Mouse (Mus musculus) testis, postnatal 10 days (tissue): ENCODE measurements at regions not wholly inside any gene's neighbourhood (a gene's known extent, or its start where the extent isn't known, plus 50 kb on each side); places are given as distances from the start of the nearest gene placed in this dataset.

ENCODE experiments used
- DNase-seq: peaks from one replicate; pipeline ENCODE4 v3.0.0; 2021; ENCODE audit warnings: low spot score

GRCm38 (mm10) chr3:18932983-18933726, 695.3 kb downstream of the 1700064H15Rik start:
- DNase-seq, result no peak

DNA sequence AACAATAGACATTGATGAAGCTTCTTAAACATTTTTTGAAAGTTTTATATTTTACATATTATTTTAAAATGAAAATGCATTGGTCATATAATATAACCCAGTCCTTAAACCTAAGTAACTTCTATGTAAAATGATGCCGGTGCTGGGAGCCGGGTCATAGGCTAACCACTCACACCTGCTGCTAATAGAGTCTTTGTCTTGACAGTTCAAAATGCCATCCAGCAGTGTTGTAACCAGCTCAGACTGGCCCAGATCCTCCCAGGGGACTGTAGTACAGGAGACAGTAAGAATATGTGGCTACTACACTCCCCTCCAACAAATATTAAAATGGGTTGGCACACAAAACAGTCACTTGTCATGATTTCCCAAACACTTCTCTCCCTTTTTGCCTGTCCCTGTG, 693.6 kb downstream of the 1700064H15Rik start:
- no peak for DNase-seq

DNA sequence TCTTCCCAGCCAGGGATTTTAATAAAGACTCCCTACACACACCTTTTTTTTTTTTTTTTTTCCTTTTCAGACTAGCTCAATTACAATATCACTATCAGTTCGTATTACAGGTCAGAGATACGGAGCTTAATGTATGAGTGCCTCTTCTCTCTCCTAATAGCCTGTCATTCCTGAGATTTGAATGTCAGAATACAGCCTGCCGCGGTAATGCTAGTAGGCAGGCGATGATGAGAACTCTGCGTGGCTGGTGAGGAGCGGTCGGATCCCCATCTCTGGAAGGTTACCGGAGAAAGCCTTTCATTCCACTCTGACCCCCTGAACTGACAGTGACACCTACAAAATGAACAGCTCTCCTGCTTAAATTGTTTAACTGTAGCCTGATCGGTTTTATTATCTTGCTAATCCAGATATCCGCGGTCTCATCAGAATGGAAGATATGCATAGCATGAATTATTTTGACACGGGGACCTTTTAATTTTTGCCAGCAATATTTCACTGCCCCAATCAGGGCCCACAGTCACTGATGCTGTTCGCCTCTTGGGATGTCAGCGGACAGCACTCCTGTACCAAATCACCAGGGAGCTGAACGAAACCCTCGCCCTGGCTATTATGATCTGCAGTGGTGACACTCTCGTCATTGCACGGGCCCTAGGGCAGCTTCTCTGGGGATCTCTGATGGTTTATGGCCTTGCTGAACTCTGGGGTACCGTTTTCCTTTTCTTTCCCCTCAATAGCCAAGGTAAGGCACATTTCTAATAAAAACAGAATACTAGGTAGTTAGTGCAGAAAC, 690.9 kb downstream of the 1700064H15Rik start:
- no peak for DNase-seq

DNA sequence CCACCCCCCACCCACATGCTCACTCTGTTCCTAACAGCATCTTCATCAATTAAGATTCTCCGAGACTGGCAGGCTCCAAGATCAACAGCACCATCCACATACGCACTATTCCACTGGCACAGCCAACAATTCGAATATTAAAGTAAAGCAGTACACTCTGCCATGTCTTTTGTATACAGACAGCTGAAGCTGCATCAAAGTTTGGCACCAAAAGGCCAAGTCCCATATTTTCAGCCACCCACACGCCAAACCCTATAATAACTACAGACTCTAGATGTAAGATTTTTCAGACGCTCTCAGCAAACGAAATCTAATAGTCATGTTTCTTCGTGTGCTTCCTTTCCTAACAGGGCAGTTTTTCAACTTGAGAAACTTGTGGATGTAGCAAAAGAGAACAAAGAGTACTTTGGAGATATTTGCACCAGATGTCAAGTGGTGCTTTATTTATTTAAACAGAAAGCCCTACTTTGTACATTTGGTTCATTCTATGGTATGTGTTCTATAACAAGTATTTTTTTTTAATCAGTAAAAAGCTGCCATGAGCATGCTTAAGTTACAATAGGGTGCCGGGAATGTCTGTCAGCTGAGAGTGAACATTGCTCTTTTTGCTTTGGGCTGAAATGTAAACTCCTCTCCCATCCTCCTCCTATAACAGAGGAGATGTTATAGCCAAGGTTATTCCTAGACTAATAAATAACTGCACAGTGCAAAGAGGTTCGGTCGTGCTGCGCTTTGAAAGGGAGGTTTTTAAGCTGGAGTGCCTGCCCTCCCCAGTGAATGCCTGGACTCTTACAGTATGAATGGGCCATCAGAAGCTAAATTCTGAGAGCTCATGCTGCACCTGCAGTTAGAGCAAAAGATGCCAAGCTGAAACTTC, 686.9 kb downstream of the 1700064H15Rik start:
- DNase-seq, result no peak

DNA sequence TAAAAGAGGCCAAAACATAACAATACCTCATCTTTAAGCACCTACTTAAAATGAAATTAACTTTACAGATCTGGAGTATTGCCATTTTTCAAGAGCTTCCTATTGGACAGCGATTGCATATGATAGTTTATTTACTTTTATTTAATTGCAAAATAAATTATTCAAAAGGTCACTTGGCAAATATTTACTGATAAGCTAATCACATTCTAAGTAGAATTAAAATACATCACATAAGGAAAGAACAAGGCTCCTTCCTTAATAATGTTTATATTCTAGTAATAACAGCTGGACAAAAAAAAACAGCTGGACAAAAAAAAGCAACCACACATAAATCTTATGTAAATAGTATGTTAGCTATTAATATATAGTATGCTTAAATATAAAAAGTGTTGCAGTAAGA, 668.1 kb downstream of the 1700064H15Rik start:
- DNase-seq, result no peak

DNA sequence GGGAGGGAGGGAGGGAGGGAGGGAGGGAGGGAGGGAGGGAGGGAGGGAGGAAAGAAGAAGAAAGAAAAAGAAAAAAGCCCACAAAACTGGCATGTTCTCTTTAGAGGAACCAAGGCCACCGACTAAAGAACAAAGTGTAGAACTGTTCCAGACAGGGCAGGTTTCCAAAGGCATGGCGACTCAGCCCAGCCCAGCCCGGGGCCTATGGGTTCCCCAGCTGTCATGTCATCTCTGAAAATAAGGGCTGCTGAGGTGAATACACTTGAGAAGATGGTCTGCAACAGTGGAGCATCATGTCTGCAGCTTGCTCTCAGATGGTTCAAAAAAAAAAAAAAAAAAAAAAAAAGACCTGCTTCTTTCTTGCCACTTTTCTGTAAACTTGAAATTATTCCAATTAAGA, 639.8 kb downstream of the 1700064H15Rik start:
- DNase-seq, result no peak

DNA sequence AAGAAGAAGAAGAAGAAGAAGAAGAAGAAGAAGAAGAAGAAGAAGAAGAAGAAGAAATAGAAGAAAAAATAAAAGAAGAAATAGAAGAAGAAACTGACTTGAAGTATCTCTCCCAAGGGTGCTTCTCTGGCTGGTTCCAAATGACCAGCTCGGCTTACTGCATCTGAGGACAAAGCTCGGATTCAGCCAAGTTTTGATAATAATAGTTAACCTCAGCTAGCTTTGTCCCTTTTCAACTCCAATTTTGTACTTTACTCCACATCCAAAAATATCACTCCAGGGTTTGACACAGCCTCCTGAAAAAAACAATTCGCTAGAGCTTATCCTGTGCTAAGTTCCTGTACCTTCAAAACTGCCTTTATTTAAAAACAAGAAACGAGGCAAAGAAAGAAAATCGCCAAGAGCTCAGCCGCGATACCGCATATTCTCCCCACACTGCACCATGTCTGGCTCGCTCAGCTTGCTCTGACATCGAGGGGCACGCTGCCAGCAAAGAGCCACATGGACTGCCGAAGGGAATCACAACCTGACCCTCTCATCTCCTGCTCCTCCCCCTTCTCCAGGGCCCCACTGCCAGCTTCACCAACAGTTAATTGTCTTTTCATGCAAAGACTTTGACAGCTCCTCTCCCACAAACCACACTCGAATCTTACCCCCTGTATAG, 638.8 kb downstream of the 1700064H15Rik start:
- peak; percentile 57 for DNase-seq

GRCm38 (mm10) chr3:19000179-19000578, 628.3 kb downstream of the 1700064H15Rik start:
- no peak for DNase-seq

DNA sequence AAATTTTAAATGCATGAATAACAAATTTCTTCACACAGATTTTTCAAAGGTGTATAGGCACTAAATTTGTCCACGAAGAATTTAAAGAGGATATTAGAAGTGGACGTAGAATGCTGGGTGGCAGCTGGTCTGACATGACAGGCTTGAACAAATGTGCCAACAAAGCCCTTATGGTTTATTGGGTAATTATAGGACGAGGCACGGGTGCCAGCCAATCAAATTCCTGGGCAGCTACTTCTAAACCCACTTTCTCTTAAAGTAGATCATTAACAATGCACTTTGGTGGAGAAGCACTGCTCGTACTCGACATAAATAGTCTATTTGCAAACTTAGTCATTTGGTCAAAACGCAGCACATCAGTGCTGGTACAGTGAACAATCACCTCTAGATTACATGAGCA, 626.4 kb downstream of the 1700064H15Rik start:
- DNase-seq, result no peak

DNA sequence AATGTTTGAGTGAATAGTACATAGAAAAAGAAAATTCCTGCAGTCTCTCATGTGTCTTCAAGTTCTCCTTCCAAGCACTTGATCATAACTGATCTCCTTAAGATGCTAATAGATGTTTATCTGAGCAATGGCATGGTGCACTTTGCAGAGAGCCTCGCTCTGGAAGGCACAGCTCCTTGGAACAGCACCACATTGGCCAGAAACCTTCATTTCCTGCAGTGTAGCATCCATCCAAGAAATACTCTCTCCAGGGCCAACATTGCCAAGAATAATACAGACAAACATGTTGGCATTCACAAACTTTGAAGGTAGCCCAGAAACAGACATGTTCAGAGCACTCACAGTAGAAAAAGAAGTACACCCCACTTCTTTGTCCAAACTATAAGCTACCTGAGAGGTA, 623.7 kb downstream of the 1700064H15Rik start:
- no peak for DNase-seq

DNA sequence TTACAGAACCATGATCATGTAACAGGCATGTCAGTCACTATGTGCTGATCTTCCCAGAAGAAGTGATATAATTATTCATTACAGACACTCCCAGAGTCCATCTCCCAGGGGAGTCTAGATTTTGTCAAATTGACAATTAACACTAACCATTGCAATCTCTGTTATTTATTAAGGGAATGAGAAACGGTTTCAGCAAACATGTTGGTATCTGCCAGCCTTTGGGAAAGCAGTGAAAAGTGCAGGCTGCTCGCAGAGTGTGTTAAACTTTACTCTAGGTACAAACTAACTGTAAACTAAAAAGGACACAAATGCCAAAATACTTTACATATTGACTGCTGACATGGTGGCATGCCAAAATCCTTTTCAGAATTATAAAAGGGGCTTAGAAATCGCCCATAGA, 583.9 kb downstream of the 1700064H15Rik start:
- no peak for DNase-seq

- DNase-seq, result no peak
These were observed 582.5 kb downstream of the 1700064H15Rik start for GRCm38 (mm10) chr3:19045933-19046332.

DNA sequence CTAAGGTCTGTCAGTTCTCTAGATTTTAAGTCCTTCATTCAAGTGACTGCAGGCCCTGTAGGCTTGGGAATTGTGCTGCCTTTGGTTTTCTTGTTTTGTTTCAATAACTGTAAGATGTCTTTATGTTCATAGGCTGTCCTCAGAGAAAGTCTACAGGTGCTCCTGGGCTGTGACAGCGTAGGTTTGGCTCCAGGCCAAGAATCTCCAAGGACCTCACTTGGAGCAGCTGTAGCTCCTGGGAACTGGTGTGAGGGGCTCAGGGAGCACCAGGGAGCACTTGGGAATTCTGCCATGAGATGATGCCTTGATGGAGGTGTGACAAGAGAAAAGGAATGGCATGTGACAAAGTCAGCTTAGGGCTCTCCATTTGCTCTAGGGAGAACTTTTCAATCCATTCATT, 581.9 kb downstream of the 1700064H15Rik start:
- DNase-seq, result peak; percentile 43

GRCm38 (mm10) chr3:19055961-19056360, 572.5 kb downstream of the 1700064H15Rik start:
- DNase-seq, result no peak

DNA sequence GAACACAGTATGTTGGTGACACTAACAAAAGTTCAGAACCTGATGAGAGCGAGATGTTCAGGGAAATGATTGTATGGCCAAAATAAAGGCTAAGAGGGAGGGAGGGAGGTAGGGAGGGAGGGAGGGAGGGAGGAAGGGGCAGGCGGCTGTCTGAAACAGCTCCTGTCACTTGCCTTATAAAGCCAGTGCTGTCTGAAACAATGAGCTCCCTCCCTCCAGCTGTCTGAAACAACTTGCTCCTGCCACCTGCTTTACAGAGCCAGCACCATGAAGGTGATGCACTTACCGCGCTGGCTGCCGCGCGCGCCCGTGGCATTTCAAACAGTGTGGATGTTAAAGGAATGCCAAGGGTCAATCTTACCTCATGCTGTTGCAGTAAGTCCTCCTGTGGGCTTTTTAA, 571.9 kb downstream of the 1700064H15Rik start:
- DNase-seq, result no peak

DNA sequence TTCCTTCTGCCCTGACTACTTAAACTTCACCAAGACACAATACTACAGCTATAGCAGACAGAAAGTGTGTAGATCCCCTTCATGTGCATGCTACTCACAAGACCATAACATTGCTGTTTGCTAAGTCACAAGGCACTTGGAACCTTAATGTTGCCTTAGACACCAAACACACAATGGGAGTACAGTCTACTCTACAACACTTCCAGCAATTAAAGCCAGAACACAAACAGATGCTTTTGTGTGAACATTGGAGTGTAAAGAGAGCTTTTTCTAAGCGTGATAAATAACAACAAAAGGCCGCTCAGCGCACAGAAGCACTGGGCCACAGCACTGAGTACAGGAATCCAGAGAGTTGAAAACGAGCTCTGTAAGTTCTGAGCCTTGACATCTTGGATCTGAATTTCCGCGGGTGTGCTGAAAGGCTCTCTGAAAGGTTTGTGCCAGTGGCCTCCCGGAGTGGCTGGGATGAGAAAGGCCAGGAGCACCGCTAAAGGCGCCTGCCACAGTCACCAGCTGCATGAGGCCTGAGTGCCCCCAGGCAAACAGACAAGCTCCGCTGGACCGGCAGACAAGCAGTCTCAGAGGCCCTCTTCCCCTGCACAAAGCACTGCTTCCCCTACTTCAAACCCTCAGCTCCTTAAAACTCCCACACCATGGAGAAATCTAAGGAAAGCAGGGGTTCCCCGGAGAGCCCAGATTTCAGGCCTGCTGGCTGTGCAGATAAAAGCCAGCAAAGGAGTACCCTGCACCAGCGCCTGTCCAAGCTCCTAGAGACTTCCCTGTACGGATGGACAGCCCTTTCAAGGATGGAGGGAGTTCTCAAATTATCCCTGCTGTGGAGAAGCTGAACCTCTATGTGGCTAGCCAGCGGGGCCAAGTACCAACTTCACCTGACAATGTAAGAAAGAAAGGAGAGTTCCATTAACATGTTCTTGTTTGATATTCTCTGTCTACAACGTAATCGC, 568.3 kb downstream of the 1700064H15Rik start:
- no peak for DNase-seq

DNA sequence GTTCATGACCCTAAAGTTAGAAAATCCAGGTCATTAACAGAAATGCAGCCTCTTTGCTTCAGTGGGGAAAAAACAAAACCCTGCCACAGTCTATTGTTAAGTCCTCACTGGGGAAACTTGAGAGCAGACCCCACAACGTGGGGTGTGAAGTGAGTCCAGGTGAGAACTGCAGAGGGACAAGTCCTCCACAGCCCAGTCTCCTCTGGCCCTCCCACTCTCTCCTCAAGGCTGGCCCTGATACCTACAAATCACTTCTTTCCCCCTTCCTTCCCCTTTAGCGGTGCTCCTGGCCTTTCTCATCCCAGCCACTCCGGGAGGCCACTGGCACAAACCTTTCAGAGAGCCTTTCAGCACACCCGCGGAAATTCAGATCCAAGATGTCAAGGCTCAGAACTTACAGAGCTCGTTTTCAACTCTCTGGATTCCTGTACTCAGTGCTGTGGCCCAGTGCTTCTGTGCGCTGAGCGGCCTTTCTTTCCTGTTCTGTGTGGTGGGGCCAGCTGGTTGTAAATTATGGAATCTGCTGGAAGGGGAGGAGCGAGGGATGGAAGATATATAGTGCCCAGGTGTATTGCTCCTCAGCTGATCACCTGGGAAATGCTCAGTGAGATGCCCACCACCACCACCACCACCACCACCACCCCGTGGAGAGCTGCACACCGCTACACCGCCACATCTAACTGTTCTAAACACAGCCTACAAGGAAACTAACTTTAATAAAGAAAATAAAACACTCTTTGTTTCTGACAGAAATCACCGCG, 566.8 kb downstream of the 1700064H15Rik start:
- no peak for DNase-seq

DNA sequence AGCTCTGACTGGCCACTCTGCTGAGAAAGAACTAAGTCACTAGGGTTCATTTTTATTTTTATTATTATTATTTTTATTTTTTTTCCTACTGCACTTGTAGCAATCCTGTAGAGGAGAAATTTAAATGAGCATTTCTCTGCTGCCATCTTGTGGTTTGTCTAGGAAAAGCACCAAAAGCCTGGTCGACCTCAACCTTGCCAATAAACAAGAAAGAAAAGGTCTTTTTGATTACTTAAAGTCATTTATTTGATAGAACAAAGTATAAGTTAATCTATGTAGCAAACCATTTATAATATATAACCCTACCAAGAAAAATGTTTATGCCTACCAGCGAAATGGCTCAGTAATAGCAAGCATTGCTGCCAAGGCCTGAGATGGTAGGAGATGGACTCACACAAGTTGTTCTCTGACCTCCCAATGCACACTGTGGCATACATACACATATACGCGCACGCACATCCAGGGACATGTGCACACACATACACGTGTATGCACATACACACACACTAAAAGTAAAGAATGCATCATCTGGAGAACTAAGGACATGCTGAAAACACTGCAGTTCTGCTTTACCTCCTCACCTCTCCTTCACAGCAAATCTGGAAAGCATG, 566.1 kb downstream of the 1700064H15Rik start:
- peak; percentile 56 for DNase-seq

DNA sequence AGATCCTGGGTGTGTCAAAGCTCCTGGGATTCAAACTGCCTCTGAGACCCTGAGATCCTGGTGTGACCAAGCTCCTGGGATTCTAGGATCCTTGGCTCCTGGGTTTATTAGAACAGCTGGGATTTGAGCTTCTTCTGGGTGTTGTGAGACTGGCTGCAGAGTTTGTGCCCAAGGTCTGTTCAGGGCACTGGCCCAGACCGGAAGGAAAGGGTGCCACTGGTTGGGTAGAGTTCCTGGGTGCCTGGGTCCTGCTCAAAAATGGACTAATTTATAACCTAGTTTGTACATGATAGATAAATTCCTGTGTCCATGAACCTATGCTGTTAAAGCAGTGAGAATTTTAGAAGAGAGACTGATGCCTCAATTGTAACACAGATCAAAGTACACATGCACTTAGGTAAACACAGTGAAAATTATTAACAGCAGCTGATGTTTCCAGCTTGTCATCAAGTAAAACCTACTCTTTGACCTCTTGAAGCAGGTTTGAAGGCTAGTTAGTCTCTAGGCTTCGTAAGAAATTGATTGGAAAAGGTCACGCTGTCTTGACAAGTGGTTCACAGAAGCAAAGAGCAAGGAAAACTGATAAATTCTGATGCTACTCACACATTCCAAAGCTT, 561.2 kb downstream of the 1700064H15Rik start:
- DNase-seq, result no peak
